Mouse (Mus musculus): ENCODE data around the gene 4930451I11Rik.

The 4930451I11Rik gene

DNA sequence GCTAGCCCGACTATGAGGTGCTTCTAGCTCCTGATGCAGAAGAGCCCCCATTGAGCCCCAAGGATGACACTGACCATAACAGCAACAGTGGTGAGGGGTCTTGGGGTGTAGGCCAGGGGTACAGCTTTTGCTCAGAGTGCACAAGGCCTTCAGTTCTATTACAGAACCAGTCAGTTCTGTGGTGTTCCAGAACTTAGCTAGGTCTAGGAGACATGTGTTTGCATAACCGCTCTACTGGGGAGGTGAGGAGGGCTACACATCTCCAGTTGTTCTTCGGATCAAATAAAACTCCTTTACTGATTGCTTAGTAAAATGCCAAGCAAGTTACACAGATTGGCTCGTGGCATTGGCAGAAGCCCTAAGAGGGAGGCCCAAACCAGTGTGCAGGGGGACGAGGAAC, at the start of gene 4930451I11Rik:
TSS of gene 4930451I11Rik (minus strand) at position 101 of the 400 bp plus-strand sequence.
- DNase-seq (ENCODE audit: low read depth, low spot score): no peak

DNA sequence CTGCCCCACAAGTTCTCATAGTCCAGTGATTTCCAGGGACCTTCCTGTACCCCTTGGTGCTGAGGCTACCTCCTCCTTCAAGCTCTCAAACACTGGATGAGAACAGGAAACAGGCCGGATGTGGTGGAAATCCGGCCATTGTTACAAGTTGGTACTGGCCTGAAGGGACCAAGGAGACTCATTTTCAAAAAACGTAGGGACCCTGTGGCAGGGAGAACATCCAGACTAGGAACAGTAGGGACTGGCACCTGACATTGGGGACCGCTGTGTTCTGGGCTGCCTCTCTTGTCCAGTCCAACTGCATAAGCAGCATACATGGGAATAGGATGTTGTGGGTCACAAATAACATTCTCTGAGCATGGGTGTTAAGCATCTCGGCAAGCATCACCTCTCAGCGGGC, 49.6 kb upstream of the 4930451I11Rik start:
- no peak for DNase-seq (ENCODE audit: low read depth, low spot score)

DNA sequence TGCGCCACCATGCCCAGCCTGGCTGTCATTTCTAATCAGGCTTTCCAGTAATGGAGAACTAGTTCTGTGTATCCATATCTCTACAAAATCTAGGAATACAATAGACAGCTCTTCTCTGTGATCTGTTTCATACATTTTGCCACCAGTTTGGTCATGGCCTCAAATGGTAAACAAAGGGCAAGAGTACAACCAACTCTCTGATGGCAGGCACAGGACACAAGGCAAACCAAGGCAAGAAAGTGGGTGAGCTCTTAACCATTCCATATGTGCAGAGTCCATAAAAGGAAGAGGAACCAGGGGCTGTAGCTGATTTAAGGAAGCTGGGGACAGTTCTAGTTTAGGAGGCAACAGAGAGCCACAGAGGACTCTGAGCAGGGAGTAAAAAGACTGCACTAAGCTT, 45.8 kb upstream of the 4930451I11Rik start:
- no peak for DNase-seq (ENCODE audit: low read depth, low spot score)

DNA sequence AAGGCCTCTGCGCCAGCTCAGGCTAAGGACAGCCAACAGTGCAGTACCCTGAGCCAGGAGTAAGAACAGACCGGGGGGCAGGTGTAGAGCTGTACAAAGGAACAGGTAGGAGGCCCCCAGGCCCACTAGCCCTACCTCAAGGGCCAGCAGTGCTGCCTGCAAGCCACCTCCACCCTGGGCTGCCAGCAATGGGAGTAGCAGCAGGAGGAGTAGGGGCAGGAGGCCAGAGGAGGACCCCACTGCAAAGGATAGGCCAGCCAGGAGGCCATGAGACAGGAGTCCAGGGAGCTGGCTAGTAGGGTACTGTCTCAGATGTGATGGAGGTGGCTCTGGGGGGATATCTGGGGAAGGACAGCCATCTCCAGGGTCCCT, 39.1 kb upstream of the 4930451I11Rik start:
- DNase-seq (ENCODE audit: low read depth, low spot score): no peak

DNA sequence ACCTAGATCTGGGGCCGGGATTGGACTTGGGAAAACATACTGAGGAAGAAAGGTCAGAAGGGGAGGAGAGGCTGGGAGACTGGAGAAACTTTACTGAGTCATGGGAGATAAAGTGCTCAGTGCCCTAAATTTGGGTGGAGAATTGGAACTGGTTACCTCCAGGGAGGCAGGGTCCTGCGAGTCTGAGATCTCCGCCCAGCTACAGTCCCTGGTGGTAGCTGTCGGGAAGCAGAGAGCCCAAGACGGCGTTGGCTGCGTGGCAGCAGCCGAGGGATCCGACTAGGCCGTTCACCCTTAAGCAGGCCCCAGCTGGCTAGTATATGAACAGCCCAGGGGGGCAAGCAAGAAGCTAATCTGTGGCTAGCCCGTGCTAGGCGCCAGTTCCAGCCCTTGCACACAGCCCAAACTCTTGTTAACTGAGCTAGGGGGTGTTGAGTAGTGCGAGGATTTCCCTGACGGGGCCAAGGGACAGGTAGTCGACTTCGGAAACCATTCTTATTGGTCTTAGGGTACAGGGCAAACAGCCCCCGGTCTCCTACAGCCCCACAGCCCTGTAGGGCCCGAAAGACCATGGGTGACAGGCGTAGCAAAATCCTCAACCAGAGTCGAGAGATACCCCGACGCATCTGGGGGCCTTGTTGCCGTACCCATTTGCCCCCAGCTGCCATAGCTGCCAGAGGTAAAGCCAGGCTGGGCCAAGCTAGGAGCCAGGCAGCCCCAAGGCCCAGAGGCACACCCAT, 38.5 kb upstream of the 4930451I11Rik start:
- no peak for DNase-seq (ENCODE audit: low read depth, low spot score)

DNA sequence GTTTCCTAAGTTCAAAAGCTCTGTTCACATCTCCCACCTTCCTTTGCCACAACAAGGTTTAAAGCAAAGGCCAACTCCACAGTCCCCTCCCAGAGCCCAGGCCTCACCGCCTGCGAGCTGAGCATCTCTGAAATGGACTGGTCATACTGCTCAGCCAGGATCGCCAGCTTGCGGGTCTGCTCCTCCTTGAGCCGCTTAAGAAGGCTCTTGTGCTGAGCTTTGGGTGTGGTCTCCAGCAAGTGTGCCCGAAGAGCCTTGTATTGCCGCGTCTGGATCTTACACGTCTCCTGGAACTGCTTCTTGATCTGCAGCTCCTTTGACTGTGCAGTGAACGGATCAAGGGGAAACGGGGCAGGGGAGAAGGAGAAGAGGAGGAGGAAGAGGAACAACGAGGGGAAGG, 36.6 kb upstream of the 4930451I11Rik start:
- DNase-seq (ENCODE audit: low read depth, low spot score): no peak

DNA sequence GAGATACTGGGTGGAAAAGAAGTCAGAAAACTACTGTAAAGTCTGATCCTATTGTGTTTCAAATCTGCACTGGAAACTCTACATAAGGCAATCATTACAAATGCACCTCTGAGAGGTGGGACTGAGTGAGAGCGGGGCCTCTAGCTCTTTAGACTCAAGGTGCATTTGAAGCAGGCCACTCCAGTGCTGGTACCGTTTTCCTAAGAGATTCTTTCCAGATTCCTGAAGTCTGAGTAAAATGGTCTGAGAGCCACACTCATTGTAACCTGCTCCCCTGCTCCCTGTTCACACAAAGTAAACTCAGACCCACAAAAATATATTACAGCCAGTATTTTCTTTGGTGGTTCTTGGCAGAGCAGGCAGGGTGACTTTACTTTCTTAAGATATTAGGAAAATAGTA, 36.1 kb upstream of the 4930451I11Rik start:
- DNase-seq (ENCODE audit: low read depth, low spot score): no peak

DNA sequence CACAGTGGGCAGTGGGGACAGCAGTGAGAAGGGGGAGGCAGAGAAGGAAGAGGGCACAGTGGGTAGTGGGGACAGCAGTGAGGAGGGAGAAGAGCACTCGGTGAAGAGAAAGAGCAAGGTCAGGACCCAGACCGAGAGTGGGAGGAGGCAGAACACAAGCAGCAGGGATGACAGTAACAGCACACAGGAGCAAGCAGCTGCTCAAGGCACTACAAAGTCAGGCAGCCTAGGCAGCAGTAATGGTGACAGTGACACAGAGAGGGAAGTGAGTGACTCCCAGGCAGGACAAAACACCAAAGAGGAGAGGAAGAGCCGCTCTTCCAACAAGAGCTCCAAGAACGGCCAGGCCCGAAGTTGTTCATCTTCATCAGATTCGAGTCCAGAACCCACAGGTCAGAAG, 32.4 kb upstream of the 4930451I11Rik start:
- DNase-seq (ENCODE audit: low read depth, low spot score): no peak

DNA sequence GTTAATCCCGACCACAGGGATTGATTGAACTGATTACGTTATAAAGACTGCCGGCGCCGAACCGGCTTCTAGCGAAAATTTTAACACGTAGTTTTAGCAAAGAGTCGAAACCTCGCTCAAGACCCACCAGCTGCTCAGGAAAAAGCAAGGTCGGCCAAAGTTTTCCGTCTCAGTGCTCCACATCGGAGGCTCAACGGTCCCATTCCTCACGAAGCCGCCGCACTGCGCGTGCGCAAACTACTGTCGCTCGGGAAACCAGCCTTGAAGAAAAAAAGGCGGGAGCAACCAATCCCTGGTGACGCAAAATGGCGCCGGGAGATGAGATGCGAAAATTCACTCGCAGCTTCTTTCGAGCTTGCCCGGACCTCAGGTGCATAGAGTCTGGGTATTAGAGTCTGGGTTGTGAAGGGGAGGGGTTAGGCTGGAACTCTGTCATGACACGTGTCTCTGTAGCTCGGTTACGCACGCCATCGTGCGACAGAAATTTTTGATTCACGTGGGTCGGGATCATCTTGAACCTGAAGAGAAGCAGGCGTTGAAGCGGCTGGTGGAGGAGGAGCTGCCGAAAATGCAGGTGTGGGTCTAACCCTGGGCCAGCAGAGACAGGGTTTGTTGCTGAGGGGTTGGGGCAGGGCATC, 30.8 kb upstream of the 4930451I11Rik start, which contains the start of gene Ino80e:
TSS of gene Ino80e (minus strand) at position 231 of the 638 bp plus-strand sequence.
- peak; percentile 80 for DNase-seq (ENCODE audit: low read depth, low spot score)

DNA sequence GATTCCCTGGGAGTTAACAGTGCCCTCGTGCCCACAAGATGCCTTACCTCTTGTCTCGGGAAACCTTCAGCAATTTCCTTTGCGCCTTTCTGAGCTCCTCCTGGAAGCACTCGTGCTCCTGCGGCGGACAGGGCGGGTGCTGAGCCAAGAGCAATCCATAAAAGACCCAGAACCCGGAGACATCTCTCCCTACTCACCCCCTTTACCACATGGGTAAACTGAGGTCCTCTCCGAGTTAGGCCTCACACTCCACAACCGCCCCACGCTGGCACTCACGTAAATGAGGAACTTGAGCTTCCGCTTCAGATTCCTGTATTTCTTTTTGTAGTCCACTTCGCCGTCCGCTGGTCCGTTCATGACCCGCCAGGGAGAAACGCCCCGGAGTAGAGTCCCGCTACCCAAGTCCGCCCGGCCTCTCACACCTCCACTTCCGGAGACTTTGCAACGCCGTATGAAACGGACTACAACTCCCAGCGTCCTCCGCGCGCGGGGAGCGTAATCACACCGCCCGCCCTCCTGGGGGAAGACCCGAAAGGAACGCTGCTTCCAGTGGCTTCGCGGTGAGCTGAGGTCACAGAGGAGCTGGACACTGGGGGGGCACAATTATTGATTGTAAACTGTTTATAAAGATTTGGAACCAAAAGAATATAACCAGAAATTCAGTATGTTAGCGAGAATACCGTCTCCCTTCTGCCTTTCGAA, 30.1 kb upstream of the 4930451I11Rik start, which contains the start of gene Hirip3:
TSS of gene Hirip3 (plus strand) at position 544 of the 702 bp plus-strand sequence.
- DNase-seq (ENCODE audit: low read depth, low spot score): peak; percentile 87

DNA sequence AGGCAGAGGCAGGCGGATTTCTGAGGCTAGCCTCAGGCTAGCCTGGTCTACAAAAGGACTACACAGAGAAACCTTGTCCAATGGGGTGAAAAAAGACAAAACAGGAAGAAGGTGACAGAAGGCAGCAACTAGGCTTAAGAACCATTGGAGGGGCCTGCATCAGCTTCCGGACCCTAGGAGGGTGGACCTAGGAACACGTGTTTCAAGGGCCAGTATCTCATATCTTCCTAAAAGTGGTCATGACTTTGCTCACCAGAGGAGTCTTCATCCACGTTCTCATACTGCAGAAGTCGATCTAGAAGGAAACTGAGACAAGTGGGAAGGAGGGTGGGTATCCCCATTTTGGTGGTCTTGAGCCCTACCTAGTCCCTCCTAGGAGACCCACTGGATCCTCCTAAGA, 29.5 kb upstream of the 4930451I11Rik start:
- DNase-seq (ENCODE audit: low read depth, low spot score): no peak

DNA sequence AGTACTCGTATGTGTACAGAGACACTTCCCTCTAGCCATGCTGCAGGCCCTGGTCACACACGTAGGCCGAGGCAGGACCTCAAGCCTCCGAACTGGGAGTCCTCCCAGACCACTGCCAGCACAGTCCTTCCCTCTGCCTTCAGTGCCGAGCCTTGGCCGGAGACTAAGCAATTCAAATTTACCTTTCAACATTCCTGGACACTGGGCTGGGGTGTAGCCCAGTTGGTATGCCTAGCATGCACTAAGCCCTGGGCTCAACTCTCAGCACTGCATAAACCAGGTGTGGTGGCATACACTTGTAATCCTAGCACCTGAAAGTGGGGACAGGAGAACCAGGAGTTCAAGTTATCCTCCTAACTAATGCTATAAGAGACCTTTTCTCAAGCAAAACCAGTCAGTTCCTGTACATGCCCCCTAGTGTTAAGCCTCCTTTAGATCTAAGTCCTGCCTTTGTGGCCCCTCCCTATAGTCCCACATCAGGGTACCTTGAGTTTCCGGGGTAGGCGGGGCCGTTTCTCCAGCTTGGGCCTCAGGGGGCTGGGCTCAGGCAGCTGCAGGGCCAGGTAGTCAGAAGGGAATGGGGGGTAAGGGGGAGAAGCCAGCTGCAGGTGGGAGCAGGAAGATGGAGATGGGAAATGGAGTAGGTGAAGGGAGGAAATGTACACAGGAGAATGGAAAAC, 25.4 kb upstream of the 4930451I11Rik start:
- peak; percentile 40 for DNase-seq (ENCODE audit: low read depth, low spot score)

DNA sequence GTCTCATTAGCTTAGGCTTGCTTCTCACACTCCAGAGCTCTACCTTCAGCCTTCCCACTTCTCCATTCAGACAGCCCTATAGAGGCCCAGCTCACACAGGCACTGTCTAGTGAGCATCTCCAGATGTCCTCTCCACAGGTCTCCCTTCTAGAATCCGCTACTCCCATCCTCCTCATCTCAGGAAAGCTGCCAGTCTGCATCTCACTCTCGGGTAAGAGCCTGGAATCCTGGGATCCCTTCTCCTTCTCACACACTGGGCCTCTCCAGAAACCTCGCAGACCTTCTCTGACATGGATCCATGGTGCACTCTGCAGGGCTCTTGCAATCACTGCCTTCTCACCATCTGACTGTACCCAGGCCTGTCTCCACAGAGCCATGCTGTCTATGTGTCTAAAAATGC, 24.2 kb upstream of the 4930451I11Rik start:
- DNase-seq (ENCODE audit: low read depth, low spot score): no peak

DNA sequence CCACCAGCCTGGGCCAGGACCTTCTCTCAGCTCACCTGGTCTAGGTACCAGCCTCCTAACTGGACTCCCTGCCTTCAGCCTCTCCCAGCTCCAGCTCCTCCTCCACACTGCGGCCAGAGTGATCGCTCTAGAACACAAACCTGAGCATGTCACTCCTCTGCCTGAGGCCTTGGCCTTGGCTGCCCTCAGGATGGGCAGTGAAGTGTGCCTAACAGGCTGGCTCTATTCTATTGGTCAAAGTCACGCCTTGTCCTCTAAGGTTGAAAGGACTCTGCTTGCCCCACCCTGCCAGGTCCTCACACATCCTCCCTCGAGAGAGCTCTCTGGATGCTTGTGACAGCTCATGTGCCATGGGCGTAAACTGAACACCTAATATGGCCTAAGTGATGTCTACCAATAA, 22.0 kb upstream of the 4930451I11Rik start:
- DNase-seq (ENCODE audit: low read depth, low spot score): no peak

DNA sequence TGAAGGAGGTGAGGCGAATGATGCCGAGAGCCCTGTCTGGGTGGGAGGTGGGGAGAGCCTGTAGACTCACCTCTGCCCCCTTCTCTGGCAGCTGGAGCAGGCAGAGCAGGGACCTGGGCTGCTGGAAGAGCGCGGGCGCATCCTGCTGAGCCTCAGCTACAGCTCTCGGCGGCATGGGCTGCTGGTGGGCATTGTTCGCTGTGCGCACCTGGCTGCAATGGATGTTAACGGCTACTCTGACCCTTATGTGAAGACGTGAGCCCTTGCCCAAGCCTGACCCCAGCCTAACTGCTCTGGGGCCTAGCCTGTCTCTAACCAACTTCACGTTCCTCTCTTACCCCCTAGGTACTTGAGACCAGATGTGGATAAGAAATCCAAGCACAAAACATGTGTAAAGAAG, 19.8 kb upstream of the 4930451I11Rik start:
- DNase-seq (ENCODE audit: low read depth, low spot score): no peak

DNA sequence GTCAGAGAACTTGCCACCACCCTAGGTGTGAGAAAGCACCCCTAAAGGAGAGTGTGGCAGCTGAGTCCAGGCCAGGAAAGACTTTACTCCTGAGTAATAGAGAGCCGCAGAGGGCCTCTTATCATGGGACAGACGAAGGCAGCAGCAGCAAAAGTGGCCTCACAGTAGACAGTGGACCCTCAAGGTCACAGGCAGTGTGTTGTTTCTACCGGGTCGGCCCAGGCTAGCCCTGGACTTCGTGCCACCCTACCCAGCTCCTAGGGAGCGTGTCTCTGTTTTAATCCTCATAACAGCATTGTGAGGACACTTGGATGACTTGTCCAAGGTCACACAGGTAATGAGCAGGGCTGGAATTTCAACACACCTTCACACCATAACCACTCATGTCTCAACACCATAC, 18.7 kb upstream of the 4930451I11Rik start:
- no peak for DNase-seq (ENCODE audit: low read depth, low spot score)

DNA sequence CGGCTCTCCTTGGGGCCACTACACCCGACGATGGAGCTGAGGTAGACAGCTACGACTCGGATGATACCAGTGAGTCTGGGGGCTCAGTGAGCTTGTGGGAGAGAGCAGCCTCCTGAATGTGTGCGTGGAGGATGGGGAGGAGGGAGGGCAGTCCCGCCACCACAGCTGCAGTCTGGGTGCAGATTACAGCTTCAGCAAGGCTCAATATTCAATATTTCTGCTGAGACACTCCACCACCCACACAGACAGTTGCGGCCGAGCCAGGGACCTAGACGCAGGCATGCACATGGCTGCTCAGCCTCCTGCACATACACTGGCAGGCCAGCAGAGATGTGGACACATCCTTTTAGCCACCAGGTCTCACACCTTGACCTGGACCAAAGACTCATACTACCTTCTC, 17.4 kb upstream of the 4930451I11Rik start:
- DNase-seq (ENCODE audit: low read depth, low spot score): no peak

DNA sequence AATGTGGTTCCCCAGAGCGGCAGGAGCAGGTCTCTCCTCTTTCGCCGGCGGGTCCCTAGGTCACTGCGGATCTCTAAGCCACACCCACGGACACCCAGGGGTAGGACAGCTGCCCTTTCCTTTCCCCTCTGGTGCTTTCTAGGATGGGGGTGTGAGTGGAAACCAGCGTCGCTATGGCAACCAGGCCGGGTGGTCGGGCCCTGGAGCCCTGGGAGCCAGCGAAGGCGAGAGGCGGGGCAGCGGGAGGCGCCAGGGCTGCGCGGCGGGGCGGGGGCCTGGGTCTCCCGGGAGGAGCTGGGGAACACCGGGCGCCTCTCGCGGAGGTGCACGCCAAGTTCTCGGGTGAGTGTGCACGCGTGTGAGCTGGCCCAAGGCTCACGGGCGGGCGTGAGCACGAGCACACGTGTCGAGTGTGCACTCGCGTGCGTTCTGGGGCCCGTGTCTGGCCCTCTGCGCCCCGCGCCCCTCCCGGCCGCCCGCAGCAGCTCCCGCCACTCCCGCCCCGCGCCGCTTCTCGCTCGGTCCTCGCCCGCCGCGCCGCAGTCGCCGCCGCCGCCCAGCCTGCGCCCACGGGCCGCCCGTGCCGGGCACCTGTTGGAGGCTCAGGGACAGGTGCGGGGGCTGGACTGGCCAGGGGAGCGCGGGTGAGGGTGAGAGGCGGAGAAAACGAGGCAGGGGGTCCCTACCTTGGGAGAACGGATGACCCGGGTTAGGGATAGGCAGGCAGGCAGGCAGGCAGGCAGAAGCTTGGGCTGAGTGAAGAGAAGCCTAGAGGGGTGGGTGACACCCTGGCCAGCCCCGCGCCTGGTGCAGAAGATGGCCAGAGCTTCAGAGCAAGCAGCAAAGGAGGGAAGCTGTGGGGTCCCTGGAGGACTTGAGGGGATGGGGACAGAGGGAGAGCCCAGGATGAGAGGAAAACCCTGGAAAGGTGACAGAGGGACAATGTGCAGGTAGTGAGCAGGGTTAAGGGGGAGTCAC, 16.3 kb upstream of the 4930451I11Rik start:
- no peak for DNase-seq (ENCODE audit: low read depth, low spot score)

DNA sequence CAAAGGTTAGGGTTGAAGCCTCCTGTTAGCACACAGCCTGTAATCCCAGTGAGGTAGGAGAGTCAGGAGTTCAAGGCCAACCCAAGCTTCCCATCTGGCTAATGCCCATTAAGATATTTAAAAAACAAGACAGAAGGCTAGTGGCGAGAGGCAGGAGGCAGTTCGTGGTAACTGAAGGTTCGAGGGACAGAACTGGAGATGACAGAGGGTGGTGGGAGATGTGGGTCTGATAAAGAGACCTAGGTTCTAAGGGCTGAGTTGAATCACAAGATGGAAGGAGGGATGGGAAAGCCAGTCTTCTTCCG, 15.6 kb upstream of the 4930451I11Rik start, which contains the start of gene Doc2a:
TSS of gene Doc2a (plus strand) at position 301 of the 305 bp plus-strand sequence.
- no peak for DNase-seq (ENCODE audit: low read depth, low spot score)

DNA sequence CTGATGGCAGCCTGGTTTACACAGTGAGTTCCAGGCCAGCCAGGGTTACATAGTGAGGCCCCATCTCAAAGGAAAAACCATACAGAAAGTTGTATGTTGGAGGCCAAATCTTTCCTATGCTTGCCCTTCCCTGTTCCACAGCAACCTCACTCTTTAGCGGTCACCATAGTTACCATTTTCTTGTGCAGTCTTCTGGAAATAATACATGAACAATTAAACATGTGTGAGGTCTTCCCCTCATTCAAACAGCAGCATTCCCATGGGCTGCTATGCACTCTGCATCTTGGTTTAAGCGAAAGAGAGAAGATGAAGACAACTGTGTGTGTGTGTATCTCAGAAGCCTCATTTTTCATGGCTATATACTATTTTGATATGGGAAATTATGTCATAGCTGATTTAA, 14.1 kb upstream of the 4930451I11Rik start:
- no peak for DNase-seq (ENCODE audit: low read depth, low spot score)

DNA sequence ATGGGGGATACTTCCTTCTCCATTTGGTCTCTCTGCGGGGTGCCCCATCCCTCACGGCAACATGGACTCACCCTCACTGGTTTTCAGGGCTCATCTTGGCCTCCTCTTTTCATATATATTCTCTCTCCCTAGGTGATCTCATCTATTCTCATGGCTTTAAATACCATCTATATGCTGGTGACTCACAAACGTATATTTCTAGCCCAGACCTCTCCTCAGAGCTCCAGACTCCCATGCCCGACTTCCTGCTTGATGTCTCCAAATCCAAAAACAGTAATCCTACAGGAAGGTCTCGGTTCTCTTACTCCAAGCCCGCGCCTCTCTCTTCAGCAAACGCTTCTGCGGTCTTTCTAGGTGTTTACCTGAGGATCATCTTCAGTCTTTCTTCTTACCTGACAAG, 11.8 kb upstream of the 4930451I11Rik start:
- DNase-seq (ENCODE audit: low read depth, low spot score): no peak
